Mouse (Mus musculus) heart, embryonic 13.5 days (tissue): ENCODE results near the gene Eva1a. TPM values are rescaled to one million over a fixed set of nuclear protein-coding genes. Genes with fewer than 3 reads are reported as not detected.

Experiments used
- ATAC-seq: fragments of 200-750 bp; cut with Nextera tagmentation; 2 replicates; pipeline ENCODE4 v1.8.0; 2017; ENCODE audit warnings: moderate TSS enrichment; ENCODE audit not compliant: insufficient number of reproducible peaks, low FRiP score, low TSS enrichment; ENCODE audit errors: extremely low read depth
- H3K27ac ChIP-seq: fragments of 300-500 bp; sonication (generic); replicated peaks from 2 replicates; pipeline ENCODE4 v1.5.1; 2015; ENCODE audit warnings: moderate library complexity, mild to moderate bottlenecking, inconsistent platforms
- H3K27me3 ChIP-seq: fragments of 300-500 bp; sonication (generic); replicated peaks from 2 replicates; pipeline ENCODE4 v1.6.1; 2015; ENCODE audit warnings: mild to moderate bottlenecking, inconsistent platforms
- H3K36me3 ChIP-seq: fragments of 300-500 bp; sonication (generic); 2 replicates; pipeline ENCODE4 v1.6.1; 2015; ENCODE audit warnings: mild to moderate bottlenecking, inconsistent platforms
- H3K4me1 ChIP-seq: fragments of 300-500 bp; sonication (generic); 2 replicates; pipeline ENCODE4 v1.6.1; 2015; ENCODE audit warnings: inconsistent platforms
- H3K4me2 ChIP-seq: fragments of 300-500 bp; sonication (generic); 2 replicates; pipeline ENCODE4 v1.6.1; 2015; ENCODE audit warnings: inconsistent platforms, mild to moderate bottlenecking, moderate library complexity
- H3K4me3 ChIP-seq: fragments of 300-500 bp; sonication (generic); 2 replicates; pipeline ENCODE4 v1.5.1; 2015; ENCODE audit warnings: moderate library complexity, mild to moderate bottlenecking, inconsistent platforms
- H3K9ac ChIP-seq: fragments of 300-500 bp; sonication (generic); 2 replicates; pipeline ENCODE4 v1.6.1; 2015; ENCODE audit warnings: inconsistent platforms, mild to moderate bottlenecking, moderate library complexity
- H3K9me3 ChIP-seq: fragments of 300-500 bp; sonication (generic); 2 replicates; pipeline ENCODE4 v1.6.1; 2016; ENCODE audit warnings: inconsistent platforms
- WGBS: fragments of 180-500 bp; shearing (Covaris S2); methylation state at CpG from one replicate; pipeline ENCODE4 v1.1.7; 2015; ENCODE audit warnings: mixed read lengths; 5-methylcytosine and 5-hydroxymethylcytosine counted together
- polyA plus RNA-seq: library from polyadenylated mRNA; unstranded; fragments of >200 nt; fragmentation: Nextera tagmentation; extraction: Ambion mirVana; gene quantifications from 2 replicates; pipeline ENCODE4 v1.2.1, GENCODE M21; 2015

The Eva1a gene
- polyA plus RNA-seq, 1 experiment from 2014 or later: 7.9 TPM

GRCm38 (mm10) chr6:82066515-82067081 is 25.8 kb downstream of the Eva1a start:
- Histone ChIP-seq H3K27me3 (0 out of 2 replicates have a peak, but pooled peaks cover 3% of the 10 kb centered on the region), H3K27ac (peak overlapping the region; percentile 67; the same call in 1 of the 2 replicates), H3K9ac (no peak overlapping the region), H3K4me3 (no peak overlapping the region), H3K9me3 (no peaks in the 10 kb centered on the region), H3K4me2 (no peak overlapping the region), H3K36me3 (0 out of 2 replicates have a peak, but pooled peaks cover 3% of the 10 kb centered on the region), H3K4me1 (no peaks in the 10 kb centered on the region)
- 61% methylated on average over 8 of the region's 8 CpGs for WGBS
- ATAC-seq: peak; percentile 54

- H3K9me3 ChIP-seq: no peaks in the 10 kb centered on the region
- H3K4me2 ChIP-seq: no peak overlapping the region
- 70% methylated on average over 6 of the region's 6 CpGs for WGBS
- no peak overlapping the region for H3K4me3 ChIP-seq
- peaks cover 14% of the 10 kb centered on the region; the same call in 1 of the 2 replicates for H3K36me3 ChIP-seq
- H3K4me1 ChIP-seq: no peaks in the 10 kb centered on the region
- 0 out of 2 replicates have a peak, but pooled peaks cover 3% of the 10 kb centered on the region for H3K27me3 ChIP-seq
- H3K9ac ChIP-seq: no peak overlapping the region
- H3K27ac ChIP-seq: no peak overlapping the region
- no peak for ATAC-seq
These were observed 29.6 kb downstream of the Eva1a start for GRCm38 (mm10) chr6:82070459-82070858.

- Histone ChIP-seq H3K4me3 (no peak overlapping the region), H3K9me3 (no peaks in the 10 kb centered on the region), H3K36me3 (peaks cover 14% of the 10 kb centered on the region; the same call in 1 of the 2 replicates), H3K9ac (no peak overlapping the region), H3K27me3 (0 out of 2 replicates have a peak, but pooled peaks cover 3% of the 10 kb centered on the region), H3K4me1 (no peaks in the 10 kb centered on the region), H3K27ac (no peak overlapping the region), H3K4me2 (no peak overlapping the region)
- no peak for ATAC-seq
- whole genome bisulfite sequencing: 96% methylated on average over 2 of the region's 2 CpGs
These were observed 32.2 kb downstream of the Eva1a start for GRCm38 (mm10) chr6:82073011-82073410.

GRCm38 (mm10) chr6:82073567-82073966 is 32.7 kb downstream of the Eva1a start:
- Histone ChIP-seq H3K9me3 (no peaks in the 10 kb centered on the region), H3K27ac (no peak overlapping the region), H3K4me3 (no peak overlapping the region), H3K9ac (no peak overlapping the region), H3K4me2 (no peak overlapping the region), H3K27me3 (0 out of 2 replicates have a peak, but pooled peaks cover 3% of the 10 kb centered on the region), H3K36me3 (peaks cover 14% of the 10 kb centered on the region; the same call in 1 of the 2 replicates), H3K4me1 (no peaks in the 10 kb centered on the region)
- WGBS: 76% methylated on average over 3 of the region's 3 CpGs
- no peak for ATAC-seq

GRCm38 (mm10) chr6:82076364-82076763 is 35.5 kb downstream of the Eva1a start:
- H3K4me2 ChIP-seq: no peak overlapping the region
- H3K27ac ChIP-seq: no peak overlapping the region
- no peak overlapping the region for H3K4me3 ChIP-seq
- 70% methylated on average over 4 of the region's 4 CpGs for WGBS
- no peak overlapping the region for H3K9ac ChIP-seq
- H3K36me3 ChIP-seq: peaks cover 11% of the 10 kb centered on the region; the same call in 1 of the 2 replicates
- H3K9me3 ChIP-seq: no peaks in the 10 kb centered on the region
- no peaks in the 10 kb centered on the region for H3K4me1 ChIP-seq
- H3K27me3 ChIP-seq: no peaks in the 10 kb centered on the region
- ATAC-seq: no peak

- WGBS: 86% methylated on average over 4 of the region's 4 CpGs
- H3K9me3 ChIP-seq: no peaks in the 10 kb centered on the region
- no peak for ATAC-seq
These were observed 38.0 kb downstream of the Eva1a start for GRCm38 (mm10) chr6:82078875-82079274.

GRCm38 (mm10) chr6:82083655-82084054 is 42.8 kb downstream of the Eva1a start:
- Histone ChIP-seq H3K9me3 (no peaks in the 10 kb centered on the region), H3K4me2 (no peak overlapping the region), H3K4me3 (no peak overlapping the region), H3K27ac (peak overlapping the region; percentile 54), H3K36me3 (no peaks in the 10 kb centered on the region), H3K9ac (no peak overlapping the region), H3K4me1 (no peaks in the 10 kb centered on the region), H3K27me3 (no peaks in the 10 kb centered on the region)
- ATAC-seq: no peak
- 63% methylated on average over 6 of the region's 6 CpGs for WGBS

More at GRCm38 (mm10) chr6:82078875-82079274, 38.0 kb downstream of the Eva1a start:
- no peak overlapping the region for H3K9ac ChIP-seq
- no peak overlapping the region for H3K4me3 ChIP-seq
- H3K27ac ChIP-seq: no peak overlapping the region
- no peaks in the 10 kb centered on the region for H3K4me1 ChIP-seq
- H3K27me3 ChIP-seq: no peaks in the 10 kb centered on the region
- no peak overlapping the region for H3K4me2 ChIP-seq
- H3K36me3 ChIP-seq: peaks cover 6% of the 10 kb centered on the region; the same call in 1 of the 2 replicates

GRCm38 (mm10) chr6:82084235-82084634 is 43.4 kb downstream of the Eva1a start:
- no peak for ATAC-seq
- no peaks in the 10 kb centered on the region for H3K27me3 ChIP-seq
- no peaks in the 10 kb centered on the region for H3K36me3 ChIP-seq
- peak overlapping the region; percentile 54 for H3K27ac ChIP-seq
- H3K9ac ChIP-seq: no peak overlapping the region
- H3K4me2 ChIP-seq: no peak overlapping the region
- no peaks in the 10 kb centered on the region for H3K9me3 ChIP-seq
- WGBS: 55% methylated on average over 3 of the region's 3 CpGs
- no peaks in the 10 kb centered on the region for H3K4me1 ChIP-seq
- H3K4me3 ChIP-seq: no peak overlapping the region

- Histone ChIP-seq H3K4me2 (no peak overlapping the region), H3K9ac (no peak overlapping the region), H3K9me3 (no peaks in the 10 kb centered on the region), H3K4me1 (no peaks in the 10 kb centered on the region), H3K27ac (peak overlapping the region; percentile 54), H3K27me3 (no peaks in the 10 kb centered on the region; the same call in 1 of the 2 replicates), H3K4me3 (no peak overlapping the region), H3K36me3 (no peaks in the 10 kb centered on the region)
- ATAC-seq: no peak
- 60% methylated on average over 8 of the region's 8 CpGs for WGBS
These were observed 44.6 kb downstream of the Eva1a start for GRCm38 (mm10) chr6:82085313-82085908.

GRCm38 (mm10) chr6:82088133-82088532 is 47.3 kb downstream of the Eva1a start:
- Histone ChIP-seq H3K4me1 (peaks cover 10% of the 10 kb centered on the region; the same call in 1 of the 2 replicates), H3K27me3 (peaks cover 9% of the 10 kb centered on the region), H3K9me3 (no peaks in the 10 kb centered on the region), H3K4me3 (no peak overlapping the region), H3K36me3 (no peaks in the 10 kb centered on the region), H3K4me2 (no peak overlapping the region), H3K27ac (no peak overlapping the region), H3K9ac (no peak overlapping the region)
- 69% methylated on average over 4 of the region's 4 CpGs for WGBS
- ATAC-seq: no peak

GRCm38 (mm10) chr6:82091773-82092172 is 50.9 kb downstream of the Eva1a start:
- Histone ChIP-seq H3K4me3 (peak overlapping the region; percentile 44), H3K27me3 (peaks cover 17% of the 10 kb centered on the region), H3K9me3 (no peaks in the 10 kb centered on the region), H3K36me3 (no peaks in the 10 kb centered on the region), H3K4me2 (peak overlapping the region; percentile 76), H3K27ac (no peak overlapping the region), H3K9ac (peak overlapping the region; percentile 70), H3K4me1 (peaks cover 10% of the 10 kb centered on the region; the same call in 1 of the 2 replicates)
- WGBS: 4% methylated on average over 28 of the region's 28 CpGs
- no peak for ATAC-seq
